1 mouse cellular context compared by ENCODE assay signal in the genomic region with DNA sequence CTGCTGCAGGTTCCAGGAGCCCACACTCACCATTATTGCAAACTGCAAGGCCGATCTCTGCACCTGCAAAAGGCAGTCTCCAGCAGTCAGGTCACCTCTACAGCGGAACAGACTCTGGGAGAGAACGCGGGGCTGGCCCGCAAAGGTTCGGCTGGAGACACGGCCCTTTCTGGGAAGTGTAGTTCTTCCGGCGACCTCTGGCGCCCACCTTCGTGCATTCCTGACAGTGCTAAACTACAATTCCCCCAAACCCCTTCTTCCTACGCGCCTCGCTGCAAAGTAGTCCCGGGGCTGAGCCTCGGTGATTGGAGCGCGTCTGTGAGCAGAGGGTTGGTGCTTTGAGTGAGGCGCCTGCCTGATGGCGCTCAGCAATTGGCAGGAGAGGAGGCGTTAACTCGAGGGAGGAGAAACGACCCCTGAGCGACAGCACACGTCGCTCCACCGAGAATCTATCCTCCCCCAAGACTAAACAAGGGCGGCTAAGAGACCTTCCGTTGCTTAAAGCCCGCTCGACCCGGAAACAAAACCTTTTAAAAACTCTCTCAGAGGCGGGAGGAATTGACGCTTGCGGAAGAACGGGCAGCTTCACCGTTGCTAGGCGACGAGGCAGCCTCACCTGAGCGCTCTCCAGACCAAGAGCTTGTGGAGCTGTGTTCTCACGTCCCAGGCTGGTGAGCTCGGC.
TF ChIP-seq lines count a peak whose summit lies in the region.

A gene (plus strand): TSS at position 536 of the 682 bp plus-strand sequence.
A gene (minus strand): TSS at position 668 of the 682 bp plus-strand sequence.

TF ChIP-seq in CH12.LX, 34 proteins besides CTCF, POLR2A, EP300 and RAD21 (continued from another document):
- TF ChIP-seq NELFE (IDR thresholded peaks at IDR 0.05; ENCODE audit: low read depth, low read length) (peak; percentile 91), USF1 (IDR thresholded peaks at IDR 0.05; ENCODE audit: low read depth, low read length) (no peak; the same call in 1 of the 2 replicates), MAFK (IDR thresholded peaks at IDR 0.05; ENCODE audit: insufficient replicate concordance, low read length) (no peak), ZNF384 (IDR thresholded peaks at IDR 0.05; ENCODE audit: low read depth, low read length) (no peak; the same call in 1 of the 2 replicates), MYC (IDR thresholded peaks at IDR 0.05; ENCODE audit: low read depth, low read length) (peak; percentile 70), TBP (conservative IDR thresholded peaks at IDR 0.05; ENCODE audit: low read depth, low read length) (peak; percentile 63; the same call in 1 of the 2 replicates), SMC3 (IDR thresholded peaks at IDR 0.05; ENCODE audit: low read depth, low read length) (no peak), UBTF (IDR thresholded peaks at IDR 0.05; ENCODE audit: low read depth, low read length) (0 out of 2 replicates have a peak, but pooled peaks have one; percentile 7), HCFC1 (IDR thresholded peaks at IDR 0.05; ENCODE audit: low read depth, low read length) (peak; percentile 95), BHLHE40 (IDR thresholded peaks at IDR 0.05; ENCODE audit: low read depth, low read length) (peak; percentile 34), ZMIZ1 (IDR thresholded peaks at IDR 0.05; ENCODE audit: low read depth, low read length) (peak; percentile 94), KAT2A (IDR thresholded peaks at IDR 0.05; ENCODE audit: insufficient replicate concordance, low read length) (peak; percentile 97), ELF1 (IDR thresholded peaks at IDR 0.05; ENCODE audit: low read depth, low read length) (peak; percentile 93), CHD2 (IDR thresholded peaks at IDR 0.05; ENCODE audit: low read length) (peak; percentile 86), JUN (IDR thresholded peaks at IDR 0.05; ENCODE audit: insufficient read depth, low read depth, low read length) (no peak), ZC3H11A (IDR thresholded peaks at IDR 0.05; ENCODE audit: low read depth, low read length) (no peak), ETS1 (conservative IDR thresholded peaks at IDR 0.05; ENCODE audit: low read depth, low read length) (no peak; the same call in 1 of the 2 replicates), IRF4 (IDR thresholded peaks at IDR 0.05; ENCODE audit: low read depth, low read length) (peak; percentile 64), ZKSCAN1 (IDR thresholded peaks at IDR 0.05; ENCODE audit: borderline replicate concordance, low read depth, low read length) (no peak), JUND (conservative IDR thresholded peaks at IDR 0.05; ENCODE audit: low read depth, low read length) (no peak), POLR2AphosphoS2 (IDR thresholded peaks at IDR 0.05; ENCODE audit: low read depth, low read length) (peak; percentile 81; the same call in 1 of the 2 replicates), E2F4 (IDR thresholded peaks at IDR 0.05; ENCODE audit: insufficient replicate concordance, low read depth, low read length) (peak; percentile 88; the same call in 1 of the 2 replicates), NRF1 (IDR thresholded peaks at IDR 0.05; ENCODE audit: low read depth, low read length) (peak; percentile 34), MAX (IDR thresholded peaks at IDR 0.05; ENCODE audit: low read length) (peak; percentile 52; the same call in 1 of the 2 replicates), SIN3A (IDR thresholded peaks at IDR 0.05; ENCODE audit: low read length) (peak; percentile 99)
